Mouse (Mus musculus): ENCODE results near the gene Apobec1. TPM values are rescaled to one million over a fixed set of nuclear protein-coding genes. Genes with fewer than 3 reads are reported as not detected.

Apobec1 gene
- total RNA-seq, 2 experiments from 2014 or later = 1.5 to 2.3 TPM

DNA sequence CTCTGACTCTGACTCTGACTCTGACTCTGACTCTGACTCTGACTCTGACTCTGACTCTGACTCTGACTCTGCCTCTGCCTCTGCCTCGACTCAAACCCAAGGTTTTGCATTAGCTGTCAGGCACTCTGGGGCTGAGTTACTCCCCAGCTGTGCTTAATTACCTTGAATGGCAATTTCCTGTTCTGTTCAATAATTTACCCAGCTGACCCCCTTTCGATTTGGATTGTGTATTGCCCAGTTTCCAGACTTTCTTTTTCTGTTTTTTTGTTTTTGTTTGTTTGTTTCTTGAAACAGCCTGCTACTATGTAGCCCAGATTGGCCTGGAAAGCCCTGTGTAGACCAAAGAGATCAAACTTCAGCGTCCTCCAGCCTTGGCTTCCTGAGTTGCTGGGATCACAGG lies 13.8 kb upstream of the Apobec1 start:
- no peak for TF ChIP-seq CTCF (conservative IDR thresholded peaks at IDR 0.05)
- Histone ChIP-seq H3K4me3 (no peak overlapping the region), H3K27ac (no peak overlapping the region)
- no peak for DNase-seq (ENCODE audit: low spot score in 2 of 2)

DNA sequence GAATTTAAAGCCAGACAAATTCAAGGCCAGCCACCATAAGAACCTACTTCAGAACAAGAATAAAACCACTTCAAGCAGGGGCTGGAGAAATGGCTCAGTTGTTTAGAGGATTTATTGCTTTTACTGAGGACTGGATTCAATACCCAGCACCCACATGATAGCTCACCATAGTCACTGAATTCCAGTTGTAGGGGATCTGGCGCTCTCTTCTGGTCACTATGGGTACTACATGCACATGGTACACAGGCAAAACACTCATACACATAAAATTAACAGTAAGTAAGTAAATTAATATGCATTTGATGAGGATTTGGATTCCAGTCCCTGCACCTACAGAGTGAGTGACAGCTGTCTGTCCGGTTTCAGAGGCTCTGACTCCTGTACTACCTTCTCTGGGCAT lies 11.8 kb upstream of the Apobec1 start:
- DNase-seq (ENCODE audit: low spot score in 2 of 2) = no peak
- Histone ChIP-seq H3K4me3 (no peak overlapping the region), H3K27ac (no peak overlapping the region)
- peak; percentile 67 for TF ChIP-seq CTCF (conservative IDR thresholded peaks at IDR 0.05)

GRCm38 (mm10) chr6:122612426-122612825 lies 10.2 kb upstream of the Apobec1 start:
- Histone ChIP-seq H3K4me3 (no peak overlapping the region), H3K27ac (no peak overlapping the region)
- TF ChIP-seq CTCF (conservative IDR thresholded peaks at IDR 0.05) = no peak
- DNase-seq (ENCODE audit: low spot score in 2 of 2) = no peak

GRCm38 (mm10) chr6:122609771-122610170 lies 7.5 kb upstream of the Apobec1 start, which contains the start of gene Gdf3:
Gdf3 (minus strand) TSS chr6:122610087.
- no peak for TF ChIP-seq CTCF (conservative IDR thresholded peaks at IDR 0.05)
- no peak for DNase-seq (ENCODE audit: low spot score in 2 of 2)
- no peak within 1 kb of the TSS for H3K4me3 ChIP-seq
- H3K27ac ChIP-seq = no peak within 1 kb of the TSS

DNA sequence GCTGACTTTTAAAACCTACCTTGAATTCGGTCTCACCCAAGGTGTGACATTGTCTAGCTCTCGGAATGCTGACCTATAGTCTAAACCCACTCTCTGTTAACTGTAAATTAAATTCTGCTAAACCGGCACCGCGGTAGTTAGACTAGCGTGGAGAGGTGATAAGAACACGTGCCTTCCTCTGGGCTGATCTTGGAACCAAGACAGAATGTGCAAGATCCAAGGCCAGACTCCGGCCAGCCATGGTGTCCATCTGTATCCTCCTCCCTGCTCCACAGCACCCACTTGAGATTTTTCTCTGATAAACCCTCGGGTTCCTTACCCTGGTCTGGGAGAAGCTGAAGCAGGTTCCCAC lies 7.1 kb upstream of the Apobec1 start:
- no peak overlapping the region for H3K27ac ChIP-seq
- TF ChIP-seq CTCF (conservative IDR thresholded peaks at IDR 0.05) = no peak
- no peak overlapping the region for H3K4me3 ChIP-seq
- DNase-seq (ENCODE audit: low spot score in 2 of 2) = no peak

- H3K4me3 ChIP-seq = no peak overlapping the region
- TF ChIP-seq CTCF (conservative IDR thresholded peaks at IDR 0.05) = no peak
Observed at GRCm38 (mm10) chr6:122608434-122609376, 6.5 kb upstream of the Apobec1 start.

GRCm38 (mm10) chr6:122607700-122608099 lies 5.5 kb upstream of the Apobec1 start:
- DNase-seq (ENCODE audit: low spot score in 2 of 2) = no peak
- no peak for TF ChIP-seq CTCF (conservative IDR thresholded peaks at IDR 0.05)
- no peak overlapping the region for H3K4me3 ChIP-seq
- no peak overlapping the region for H3K27ac ChIP-seq

More at GRCm38 (mm10) chr6:122608434-122609376, 6.5 kb upstream of the Apobec1 start:
- H3K27ac ChIP-seq = no peak overlapping the region
- no peak for DNase-seq (ENCODE audit: low spot score in 2 of 2)

DNA sequence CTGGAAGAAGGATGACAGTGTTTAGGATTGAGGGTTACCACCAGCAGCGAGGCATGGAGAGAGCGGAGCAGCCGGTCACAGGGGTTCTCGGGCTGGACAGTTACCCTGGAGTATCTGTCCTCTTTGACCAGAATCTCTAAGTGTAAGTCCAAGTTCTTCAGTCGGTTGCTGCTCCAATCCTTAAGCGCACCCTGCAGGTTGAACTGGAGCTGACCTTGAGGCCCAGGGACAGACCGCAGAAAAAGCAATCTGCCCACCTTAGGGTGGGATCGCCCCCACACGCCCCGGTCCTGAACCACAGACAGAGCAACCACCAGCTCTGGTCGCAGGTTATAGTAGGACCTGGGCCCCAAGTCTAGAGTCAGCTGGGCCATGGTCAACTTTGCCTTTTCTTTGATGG lies 4.4 kb upstream of the Apobec1 start:
- no peak for TF ChIP-seq CTCF (conservative IDR thresholded peaks at IDR 0.05)
- Histone ChIP-seq H3K27ac (no peak overlapping the region), H3K4me3 (no peak overlapping the region)
- no peak for DNase-seq (ENCODE audit: low spot score in 2 of 2)

- DNase-seq (ENCODE audit: low spot score in 2 of 2) = no peak
- TF ChIP-seq CTCF (conservative IDR thresholded peaks at IDR 0.05) = peak; percentile 43
- Histone ChIP-seq H3K27ac (no peak overlapping the region), H3K4me3 (no peak overlapping the region)
Observed at GRCm38 (mm10) chr6:122605483-122605882, 3.2 kb upstream of the Apobec1 start.

DNA sequence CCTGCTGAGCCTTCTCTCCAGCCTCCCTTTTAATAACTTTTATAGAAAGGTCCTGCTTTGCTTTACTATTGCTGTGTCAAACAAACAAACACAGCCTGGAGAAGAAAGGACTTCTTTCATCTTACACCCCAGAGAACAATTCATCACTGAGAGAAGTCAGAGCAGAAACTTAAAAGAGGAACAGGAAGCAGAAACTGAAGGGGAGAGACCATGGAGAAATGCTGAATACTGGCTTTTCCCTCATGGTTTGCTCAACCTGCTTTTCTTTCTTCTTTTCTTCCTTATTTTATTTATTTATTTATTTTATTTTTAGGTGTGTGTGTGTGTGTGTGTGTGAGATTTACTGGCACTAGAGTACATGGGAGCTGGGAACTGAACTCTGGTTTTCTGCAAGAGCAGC lies 2.0 kb upstream of the Apobec1 start:
- no peak for TF ChIP-seq CTCF (conservative IDR thresholded peaks at IDR 0.05)
- H3K4me3 ChIP-seq = no peak overlapping the region
- DNase-seq (ENCODE audit: low spot score in 2 of 2) = no peak
- no peak overlapping the region for H3K27ac ChIP-seq

GRCm38 (mm10) chr6:122602992-122603322 lies 713 bp upstream of the Apobec1 start:
- no peak for TF ChIP-seq CTCF (conservative IDR thresholded peaks at IDR 0.05)
- H3K27ac ChIP-seq = peak overlapping the region; percentile 77
- peak overlapping the region; percentile 55 for H3K4me3 ChIP-seq
- DNase-seq (ENCODE audit: low spot score in 2 of 2) = no peak

GRCm38 (mm10) chr6:122601615-122602014 lies 629 bp downstream of the Apobec1 start:
- DNase-seq (ENCODE audit: low spot score in 2 of 2) = no peak
- Histone ChIP-seq H3K4me3 (peak overlapping the region; percentile 55), H3K27ac (peak overlapping the region; percentile 77; the same call in 1 of the 2 replicates)
- TF ChIP-seq CTCF (conservative IDR thresholded peaks at IDR 0.05) = no peak

DNA sequence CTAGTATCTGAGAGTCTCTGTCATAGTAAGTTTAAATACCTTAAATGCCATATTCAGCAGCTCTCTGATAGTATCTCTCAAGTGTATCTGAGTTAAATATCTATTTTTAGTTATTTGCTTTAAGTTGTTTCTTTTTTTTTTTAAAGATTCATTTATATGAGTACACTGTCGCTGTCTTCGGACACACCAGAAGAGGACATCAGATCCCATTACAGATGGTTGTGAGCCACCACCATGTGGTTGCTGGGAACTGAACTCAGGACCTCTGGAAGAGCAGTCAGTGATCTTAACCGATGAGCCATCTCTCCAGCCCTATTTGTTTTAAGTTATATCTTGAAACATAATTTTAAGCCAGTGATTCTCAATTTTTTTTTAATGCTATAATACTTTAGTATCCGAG lies 1.2 kb downstream of the Apobec1 start:
- TF ChIP-seq CTCF (conservative IDR thresholded peaks at IDR 0.05) = no peak
- DNase-seq (ENCODE audit: low spot score in 2 of 2) = no peak
- no peak overlapping the region for H3K4me3 ChIP-seq
- H3K27ac ChIP-seq = no peak overlapping the region

DNA sequence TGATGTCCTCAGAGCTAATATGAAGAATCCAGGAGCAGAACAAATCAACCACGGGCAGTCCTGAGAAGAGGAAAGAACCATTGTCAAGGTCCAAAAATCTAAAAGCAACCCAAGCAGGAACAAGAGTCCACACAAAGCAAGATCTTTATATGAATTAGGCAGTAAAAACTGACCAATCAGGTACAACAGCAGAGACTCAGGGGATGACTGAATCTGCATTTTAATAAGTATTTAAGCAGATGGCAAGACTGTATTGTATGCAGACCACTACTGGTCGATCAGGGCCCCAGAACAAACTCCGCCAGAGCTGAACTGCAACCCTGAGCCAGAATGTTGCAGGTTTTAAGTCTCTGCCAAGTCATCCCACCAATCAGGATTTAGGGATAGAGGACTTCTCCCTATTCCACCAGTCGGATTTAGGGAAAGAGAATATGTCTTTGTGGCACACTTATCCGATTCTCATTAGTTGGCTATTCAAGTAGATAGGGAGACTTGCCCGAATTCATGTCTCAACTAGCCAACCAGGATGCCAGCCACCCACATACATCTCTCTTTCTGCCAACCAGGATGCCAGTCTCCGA lies 2.1 kb downstream of the Apobec1 start:
- no peak overlapping the region for H3K27ac ChIP-seq
- DNase-seq (ENCODE audit: low spot score in 2 of 2) = no peak
- no peak overlapping the region for H3K4me3 ChIP-seq
- TF ChIP-seq CTCF (conservative IDR thresholded peaks at IDR 0.05) = no peak
